Mouse (Mus musculus) cerebellum, adult 11-12 months (tissue): ENCODE data around the gene Parp9.
A peak's percentile ranks its signal among the peaks of the same experiment; 100 is the strongest.
"Not testable (repeated sequence)": the region's sequence is repeated elsewhere in the genome, so short reads cannot be mapped to it uniquely, and the experiment has no call there.

Experiments
- DNase-seq: peaks from one replicate; pipeline ENCODE4 v3.0.0; 2022

Parp9 gene

DNA sequence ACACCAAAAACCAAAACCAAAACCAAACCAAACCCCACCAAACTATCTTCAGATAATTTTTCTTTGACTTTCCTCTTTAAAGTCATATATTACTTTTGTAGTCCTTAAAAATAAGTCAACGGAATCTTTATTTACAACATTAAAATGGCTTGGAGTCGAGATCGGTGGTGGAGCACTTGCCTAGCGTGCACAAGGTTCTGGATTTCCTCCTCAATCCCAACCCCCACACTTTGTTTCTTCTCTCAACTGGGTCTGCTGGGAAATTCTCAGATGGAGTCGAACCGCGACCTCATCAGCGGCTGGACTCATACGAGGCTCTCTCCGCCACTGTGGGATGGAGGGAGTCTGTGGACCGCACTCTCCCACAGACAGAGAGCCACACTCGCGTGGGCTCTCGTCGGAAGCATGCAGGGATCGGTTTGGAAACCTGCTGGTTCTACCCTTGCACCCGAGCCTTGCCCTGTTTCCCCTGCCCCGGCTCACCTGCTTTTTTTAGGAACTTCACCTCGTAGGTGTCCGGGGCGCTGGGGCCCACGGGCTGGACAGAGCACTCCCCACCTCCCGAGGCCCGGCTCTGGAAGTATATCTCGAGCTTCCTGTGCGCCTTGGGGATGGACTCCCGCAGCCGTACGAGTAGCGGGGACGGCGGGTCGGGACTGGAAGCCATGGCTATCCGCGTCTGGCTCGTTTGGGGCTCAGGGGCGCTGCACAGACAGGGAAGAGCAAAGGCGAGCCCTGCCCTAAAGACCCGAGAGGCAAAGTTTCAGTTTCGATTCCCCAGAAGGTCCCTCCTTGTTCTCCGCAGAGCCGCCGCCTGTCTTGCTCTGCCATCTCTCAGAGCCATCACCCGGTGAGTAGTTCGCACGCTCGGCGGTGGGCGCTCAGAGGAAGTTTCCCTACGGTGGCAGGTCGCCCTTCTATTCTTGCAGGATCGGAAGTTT lies at the start of gene Parp9, which contains the start of gene Dtx3l:
TSS of gene Parp9 (plus strand) at position 260 of the 941 bp plus-strand sequence.
TSS of gene Dtx3l (minus strand) at position 941 of the 941 bp plus-strand sequence.
- peak; percentile 9 for DNase-seq

DNA sequence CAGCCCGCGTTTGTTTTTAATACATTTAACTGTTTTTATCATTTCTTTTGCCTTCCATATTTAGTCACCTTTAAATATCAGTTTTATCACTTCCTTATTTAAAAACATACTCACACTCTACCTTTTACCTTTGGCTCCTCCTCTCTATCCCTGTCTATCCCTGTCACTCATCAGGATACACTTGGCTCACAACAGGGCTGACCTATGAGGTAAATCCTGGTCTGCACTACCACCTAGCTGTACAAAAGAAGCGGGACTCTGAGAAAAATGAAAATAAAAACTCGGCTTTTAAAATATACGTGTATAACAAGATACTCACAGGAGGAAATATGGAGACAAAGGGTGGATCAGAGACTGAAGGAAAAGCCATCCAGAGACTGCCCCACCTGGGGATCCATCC lies 49.4 kb upstream of the Parp9 start:
- no peak for DNase-seq

DNA sequence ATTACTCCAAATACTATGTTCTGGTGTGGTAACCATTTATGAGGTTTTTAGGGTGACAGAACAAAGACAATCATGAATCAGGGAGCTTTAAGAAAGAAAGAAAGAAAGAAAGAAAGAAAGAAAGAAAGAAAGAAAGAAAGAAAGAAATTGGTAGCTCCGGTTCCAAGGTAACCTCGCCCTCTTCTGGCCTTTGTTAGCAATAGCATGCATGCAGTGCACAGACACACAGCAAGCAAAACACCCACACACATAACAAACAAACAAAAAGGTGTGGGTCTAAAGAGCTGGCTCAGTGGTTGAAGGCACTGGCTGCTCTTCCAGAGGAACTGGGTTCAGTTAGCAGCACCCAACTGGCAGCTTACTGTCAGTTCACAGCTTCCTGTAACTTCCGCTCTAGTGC lies 47.6 kb upstream of the Parp9 start:
- no peak for DNase-seq

DNA sequence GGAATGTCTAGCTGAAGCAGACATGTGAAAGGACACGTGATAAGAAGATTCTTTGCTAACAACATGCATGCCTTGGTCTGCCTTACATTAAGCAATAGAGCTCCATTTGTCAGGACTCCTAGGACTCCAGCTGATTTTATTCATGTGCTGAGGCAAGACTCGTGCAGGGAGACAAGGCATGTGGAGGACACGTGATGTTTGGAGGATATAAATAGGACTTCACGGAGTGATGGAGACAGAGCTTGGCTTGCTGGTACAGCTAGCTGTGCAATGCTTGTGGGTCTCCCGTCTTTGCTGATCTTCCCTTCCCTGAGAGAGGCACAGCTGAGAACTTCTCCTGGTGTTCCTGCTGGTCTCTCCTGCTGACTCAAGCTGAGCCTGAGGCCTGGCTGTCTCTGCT lies 46.7 kb upstream of the Parp9 start:
- not testable (repeated sequence) for DNase-seq

DNA sequence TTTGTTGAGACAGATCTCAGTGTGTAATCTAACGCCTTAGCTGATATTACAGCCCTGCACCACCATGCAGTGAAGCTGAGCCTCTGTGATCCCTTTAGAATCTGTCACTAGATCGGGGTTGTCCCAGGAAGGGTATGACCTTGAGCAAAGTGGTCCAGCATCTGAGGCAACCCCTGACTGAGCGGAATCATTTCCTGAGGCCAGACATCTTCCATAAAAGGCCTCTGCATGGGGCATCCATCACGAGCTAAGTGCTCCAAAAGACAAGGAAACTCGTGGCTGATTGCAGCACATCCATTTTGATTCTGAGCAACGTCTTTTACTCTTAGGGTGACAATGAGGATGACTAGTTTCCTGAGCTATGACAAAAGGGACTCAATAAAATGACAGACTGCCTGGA lies 43.3 kb upstream of the Parp9 start:
- DNase-seq: no peak

- DNase-seq: no peak
Measured at GRCm38 (mm10) chr16:35900541-35900940, 37.7 kb upstream of the Parp9 start.

GRCm38 (mm10) chr16:35903014-35903640 lies 35.1 kb upstream of the Parp9 start:
- DNase-seq: no peak

- DNase-seq: no peak
Measured at GRCm38 (mm10) chr16:35904121-35904736, 34.0 kb upstream of the Parp9 start.

- no peak for DNase-seq
Measured at GRCm38 (mm10) chr16:35905355-35905754, 32.9 kb upstream of the Parp9 start.

DNA sequence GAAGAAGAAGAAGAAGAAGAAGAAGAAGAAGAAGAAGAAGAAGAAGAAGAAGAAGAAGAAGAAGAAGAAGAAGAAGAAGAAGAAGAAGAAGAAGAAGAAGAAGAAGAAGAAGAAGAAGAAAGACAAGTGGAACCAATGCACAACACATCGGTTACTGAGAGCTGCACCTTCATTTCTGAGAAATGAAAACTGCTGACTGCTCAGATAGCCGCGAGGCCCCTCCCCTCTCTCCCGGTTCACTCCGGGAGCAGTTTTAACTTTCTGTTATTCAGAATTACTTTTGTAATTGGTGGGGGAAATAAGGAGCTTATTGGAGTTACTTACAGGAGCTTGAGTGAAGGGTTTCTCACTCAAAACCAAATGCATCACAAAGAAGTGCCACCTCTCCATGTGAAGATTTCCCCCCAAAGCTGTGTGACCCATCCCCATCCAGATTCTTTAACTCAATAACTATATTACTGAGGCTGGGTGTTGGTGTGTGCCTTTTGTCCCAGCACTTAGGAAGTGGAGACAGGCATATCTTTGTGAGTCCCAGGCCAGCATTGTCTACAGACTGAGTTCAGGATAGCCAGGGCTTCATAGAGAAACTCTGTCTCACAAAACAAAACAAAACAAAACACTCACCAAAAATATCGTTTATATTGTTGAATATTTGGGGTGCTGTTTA lies 32.3 kb upstream of the Parp9 start:
- DNase-seq: no peak

DNA sequence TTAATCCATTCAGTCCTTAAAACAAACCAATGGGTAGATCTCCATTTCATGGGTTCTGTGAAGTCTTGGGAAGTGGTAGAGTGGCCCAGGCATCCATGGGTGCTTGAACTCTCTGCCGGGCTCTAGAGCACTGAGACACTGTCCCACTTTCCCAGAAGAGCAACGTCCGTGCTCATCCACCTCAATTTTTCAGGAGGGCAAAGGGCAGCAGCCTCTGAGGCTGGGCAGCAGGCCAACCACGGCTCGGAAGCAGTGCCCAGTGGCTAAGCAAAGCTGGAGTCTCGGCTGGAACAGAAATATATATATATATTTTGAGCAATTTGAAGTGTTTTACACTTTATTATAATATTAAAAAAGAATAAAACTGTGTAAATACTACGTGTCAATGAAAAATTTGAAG lies 31.4 kb upstream of the Parp9 start:
- no peak for DNase-seq

- peak; percentile 10 for DNase-seq
Measured at GRCm38 (mm10) chr16:35907432-35908201, 30.7 kb upstream of the Parp9 start.

- DNase-seq: no peak
Measured at GRCm38 (mm10) chr16:35911449-35911848, 26.8 kb upstream of the Parp9 start.

- no peak for DNase-seq
Measured at GRCm38 (mm10) chr16:35913526-35913925, 24.7 kb upstream of the Parp9 start.

- no peak for DNase-seq
Measured at GRCm38 (mm10) chr16:35914301-35914700, 24.0 kb upstream of the Parp9 start.

- no peak for DNase-seq
Measured at GRCm38 (mm10) chr16:35918721-35919543, 19.3 kb upstream of the Parp9 start.

GRCm38 (mm10) chr16:35921676-35922235 lies 16.5 kb upstream of the Parp9 start:
- DNase-seq: no peak

DNA sequence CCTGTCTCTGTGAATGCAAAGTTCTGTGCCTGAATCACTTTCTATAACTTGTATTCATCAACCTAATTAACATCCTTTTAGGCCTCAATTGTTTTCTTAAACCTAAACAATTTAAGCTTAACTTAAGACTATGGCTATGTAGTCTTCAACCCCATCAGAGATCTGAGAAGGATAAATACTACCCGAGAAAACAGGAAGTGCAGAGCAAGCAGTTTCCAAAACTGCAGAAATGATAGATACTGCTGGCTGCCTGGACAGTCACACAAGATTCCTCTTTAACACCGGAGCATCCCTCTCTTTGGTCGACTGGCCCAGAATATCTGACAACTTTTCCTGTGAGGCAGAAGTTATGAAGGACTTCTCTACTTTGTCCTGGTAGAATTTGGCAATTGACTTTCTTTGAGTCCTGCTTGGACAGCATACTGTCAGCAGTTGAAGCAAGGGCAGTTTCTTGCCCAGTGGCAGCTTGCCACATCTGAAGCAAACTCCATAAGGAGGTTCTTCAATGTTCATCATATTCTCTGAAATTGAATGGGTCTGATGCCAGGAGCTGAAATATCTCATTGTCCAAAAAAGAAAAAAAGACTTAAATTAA lies 15.9 kb upstream of the Parp9 start:
- no peak for DNase-seq

DNA sequence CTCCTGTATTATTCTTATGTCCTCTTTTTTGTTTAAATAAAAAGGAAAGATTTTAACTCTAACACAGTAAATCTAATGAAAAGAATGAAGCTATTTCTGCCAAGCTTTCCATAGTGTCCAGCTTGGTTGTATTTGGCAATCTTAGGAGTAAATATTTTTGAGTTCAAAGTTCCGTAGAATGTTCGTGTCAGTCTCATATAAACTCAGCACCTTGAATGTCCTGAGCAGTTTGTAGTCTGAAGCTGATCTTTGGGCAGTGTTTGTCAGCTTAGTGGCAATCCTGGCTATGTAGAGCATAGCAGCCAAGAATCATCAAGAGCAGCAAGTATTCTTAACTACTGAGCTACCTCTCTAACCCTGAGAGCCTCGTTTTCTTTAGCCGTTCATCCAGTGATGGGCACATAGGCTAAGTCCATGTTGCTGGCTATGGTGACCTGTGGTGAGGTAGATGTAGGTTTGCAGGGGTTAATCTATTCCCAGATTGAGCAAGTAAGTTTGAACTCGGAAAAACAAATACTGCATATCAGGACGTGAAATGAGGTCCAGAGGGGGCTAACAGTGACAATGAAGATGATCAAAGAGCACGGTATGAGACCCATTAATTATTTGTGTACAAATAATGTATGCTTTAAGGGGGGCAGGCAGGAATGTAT lies 14.6 kb upstream of the Parp9 start:
- DNase-seq: no peak

- no peak for DNase-seq
Measured at GRCm38 (mm10) chr16:35924341-35924740, 13.9 kb upstream of the Parp9 start.
